Mouse (Mus musculus) lung, embryonic 16.5 days (tissue): ENCODE results near the gene Adat3. TPM values are rescaled to one million over a fixed set of nuclear protein-coding genes. Genes with fewer than 3 reads are reported as not detected.

Source experiments
- ATAC-seq: fragments of 200-750 bp; cut with Nextera tagmentation; 2 replicates; pipeline ENCODE4 v1.8.0; 2017; ENCODE audit warnings: low read depth, mild to moderate bottlenecking, moderate library complexity
- H3K27ac ChIP-seq: fragments of 300-500 bp; sonication (generic); 2 replicates; pipeline ENCODE4 v1.5.1; 2014; ENCODE audit warnings: mild to moderate bottlenecking, control low read depth, low read length
- H3K27me3 ChIP-seq: fragments of 300-500 bp; sonication (generic); 2 replicates; pipeline ENCODE4 v1.6.1; 2014; ENCODE audit warnings: low read depth, low read length, mixed read lengths; ENCODE audit not compliant: control insufficient read depth, insufficient read depth
- H3K36me3 ChIP-seq: fragments of 300-500 bp; sonication (generic); 2 replicates; pipeline ENCODE4 v1.6.1; 2014; ENCODE audit warnings: low read length; ENCODE audit not compliant: control insufficient read depth, insufficient read depth
- H3K4me1 ChIP-seq: fragments of 300-500 bp; sonication (generic); replicated peaks from 2 replicates; pipeline ENCODE4 v1.6.1; 2014; ENCODE audit warnings: low read length, mixed read lengths; ENCODE audit not compliant: control insufficient read depth, insufficient read depth
- H3K4me2 ChIP-seq: fragments of 300-500 bp; sonication (generic); 2 replicates; pipeline ENCODE4 v1.6.1; 2014; ENCODE audit warnings: low read depth, low read length, control low read depth
- H3K4me3 ChIP-seq: fragments of 300-500 bp; sonication (generic); 2 replicates; pipeline ENCODE4 v1.5.1; 2014; ENCODE audit warnings: mild to moderate bottlenecking, low read length, control low read depth
- H3K9ac ChIP-seq: fragments of 300-500 bp; sonication (generic); 2 replicates; pipeline ENCODE4 v1.6.1; 2014; ENCODE audit warnings: low read length, control low read depth
- H3K9me3 ChIP-seq: fragments of 300-500 bp; sonication (generic); 2 replicates; pipeline ENCODE4 v1.6.1; 2016; ENCODE audit warnings: low read length; ENCODE audit not compliant: control insufficient read depth
- WGBS: fragments of 180-500 bp; shearing (Covaris S2); extraction: QIAGEN DNeasy Blood & Tissue Kit; methylation state at CpG from one replicate; pipeline ENCODE4 v1.1.7; 2014; 5-methylcytosine and 5-hydroxymethylcytosine counted together
- polyA plus RNA-seq: library from polyadenylated mRNA; unstranded; fragments of >200 nt; fragmentation: Nextera tagmentation; extraction: Ambion mirVana; gene quantifications from 2 replicates; pipeline ENCODE4 v1.2.1, GENCODE M21; 2015

The Adat3 gene
- polyA plus RNA-seq, 1 experiment from 2014 or later, result 7.1 TPM

DNA sequence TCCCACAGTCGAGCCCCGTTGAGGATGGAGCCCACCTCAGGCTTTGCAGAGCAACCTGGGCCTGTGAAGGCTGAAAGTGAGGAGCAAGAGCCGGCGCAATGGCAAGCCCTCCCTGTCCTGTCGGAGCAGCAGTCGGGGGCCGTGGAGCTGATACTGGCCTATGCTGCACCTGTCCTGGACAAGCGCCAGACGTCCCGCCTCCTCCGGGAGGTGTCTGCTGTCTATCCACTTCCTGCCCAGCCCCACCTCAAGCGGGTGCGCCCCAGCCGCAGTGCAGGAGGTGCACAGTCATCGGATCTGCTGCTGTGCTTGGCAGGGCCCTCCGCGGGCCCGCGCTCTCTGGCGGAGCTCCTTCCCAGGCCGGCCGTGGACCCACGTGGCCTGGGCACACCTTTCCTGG, 3.6 kb downstream of the Adat3 start:
- H3K36me3 ChIP-seq, result peaks cover 24% of the 10 kb centered on the region
- 82% methylated on average over 23 of the region's 23 CpGs for WGBS
- no peak overlapping the region for H3K9ac ChIP-seq
- peaks cover 15% of the 10 kb centered on the region for H3K4me1 ChIP-seq
- no peak for ATAC-seq
- H3K9me3 ChIP-seq, result no peaks in the 10 kb centered on the region
- no peak overlapping the region for H3K4me2 ChIP-seq
- H3K4me3 ChIP-seq, result no peak overlapping the region
- H3K27ac ChIP-seq, result no peak overlapping the region
- H3K27me3 ChIP-seq, result no peaks in the 10 kb centered on the region

DNA sequence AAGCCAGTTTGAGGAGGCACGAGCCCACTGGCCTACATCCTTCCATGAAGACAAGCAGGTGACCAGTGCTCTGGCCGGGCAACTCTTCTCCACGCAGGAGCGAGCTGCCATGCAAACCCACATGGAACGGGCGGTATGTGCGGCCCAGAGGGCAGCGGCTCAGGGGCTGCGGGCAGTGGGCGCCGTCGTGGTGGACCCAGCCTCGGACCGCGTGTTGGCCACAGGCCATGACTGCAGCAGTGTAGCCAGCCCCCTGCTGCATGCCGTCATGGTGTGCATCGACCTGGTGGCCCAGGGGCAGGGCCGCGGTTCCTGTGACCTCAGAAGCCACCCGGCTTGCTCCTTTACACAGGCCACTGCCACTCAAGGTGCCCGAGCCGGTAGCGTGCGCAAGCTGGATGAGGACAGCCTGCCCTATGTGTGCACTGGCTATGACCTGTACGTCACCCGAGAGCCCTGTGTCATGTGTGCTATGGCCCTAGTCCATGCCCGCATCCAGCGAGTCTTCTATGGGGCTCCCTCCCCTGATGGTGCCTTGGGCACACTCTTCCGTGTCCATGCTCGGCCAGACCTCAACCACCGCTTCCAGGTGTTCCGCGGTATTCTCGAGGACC, 4.2 kb downstream of the Adat3 start:
- Histone ChIP-seq H3K4me3 (no peak overlapping the region), H3K36me3 (peaks cover 24% of the 10 kb centered on the region), H3K4me2 (no peak overlapping the region), H3K4me1 (peaks cover 15% of the 10 kb centered on the region), H3K27me3 (no peaks in the 10 kb centered on the region), H3K9me3 (no peaks in the 10 kb centered on the region), H3K9ac (no peak overlapping the region), H3K27ac (no peak overlapping the region)
- 92% methylated on average over 34 of the region's 34 CpGs for WGBS
- ATAC-seq, result no peak

DNA sequence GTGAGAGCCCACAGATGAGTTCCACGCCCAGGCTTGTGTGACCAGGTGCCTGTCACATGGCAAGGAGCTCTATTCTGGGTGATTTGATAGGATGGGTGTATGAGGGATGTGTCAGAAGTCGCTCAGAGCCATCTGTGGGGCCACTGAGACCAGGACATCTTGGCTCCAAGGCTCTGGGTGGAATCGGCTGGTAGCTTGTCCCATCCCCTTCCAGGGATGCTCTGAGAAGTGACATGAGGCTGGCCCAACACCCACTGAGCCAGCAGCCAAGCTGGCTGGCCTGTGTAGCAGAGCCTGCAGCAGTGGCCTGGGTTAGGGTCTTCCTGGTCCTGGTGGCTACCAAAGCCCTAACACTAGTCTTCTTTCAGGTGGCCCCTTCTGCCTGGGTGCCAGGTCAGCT, 5.8 kb downstream of the Adat3 start:
- ATAC-seq, result no peak
- Histone ChIP-seq H3K4me3 (no peak overlapping the region), H3K9ac (no peak overlapping the region), H3K4me1 (peaks cover 9% of the 10 kb centered on the region), H3K9me3 (no peaks in the 10 kb centered on the region), H3K27ac (no peak overlapping the region), H3K27me3 (no peaks in the 10 kb centered on the region), H3K36me3 (peaks cover 27% of the 10 kb centered on the region), H3K4me2 (no peak overlapping the region)
- WGBS, result 79% methylated on average over 3 of the region's 3 CpGs

DNA sequence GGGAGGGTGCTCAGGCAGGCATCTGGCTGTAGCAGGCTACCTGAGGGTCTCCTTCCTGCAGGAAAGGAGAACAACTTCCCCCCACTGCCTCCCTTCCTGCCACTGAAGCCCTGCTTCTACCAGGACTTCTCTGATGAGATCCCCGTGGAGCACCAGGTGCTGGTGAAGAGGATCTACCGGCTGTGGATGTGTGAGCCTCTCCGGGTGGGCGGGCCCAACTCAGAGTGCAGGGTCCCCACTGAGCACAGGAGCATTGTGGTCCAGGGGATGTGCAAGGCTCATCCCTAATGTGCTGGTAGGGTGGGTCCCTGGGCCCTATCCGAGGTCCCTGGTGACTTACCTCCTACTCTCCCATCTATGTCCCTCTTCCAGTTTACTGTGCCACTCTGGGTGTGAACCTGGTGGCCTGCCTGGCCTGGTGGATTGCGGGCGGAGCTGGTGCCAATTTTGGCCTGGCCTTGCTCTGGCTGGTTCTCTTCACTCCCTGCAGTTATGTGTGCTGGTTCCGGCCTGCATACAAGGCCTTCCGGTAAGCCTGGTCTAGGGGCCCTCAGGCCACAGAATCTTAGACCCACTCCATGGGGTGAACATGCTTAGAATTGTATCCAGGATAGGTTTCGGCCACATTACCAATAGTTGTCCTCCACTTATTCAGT, 6.7 kb downstream of the Adat3 start:
- Histone ChIP-seq H3K9me3 (no peaks in the 10 kb centered on the region), H3K4me3 (no peak overlapping the region), H3K4me1 (no peaks in the 10 kb centered on the region), H3K36me3 (peaks cover 33% of the 10 kb centered on the region), H3K9ac (no peak overlapping the region), H3K27me3 (no peaks in the 10 kb centered on the region), H3K4me2 (no peak overlapping the region), H3K27ac (no peak overlapping the region)
- ATAC-seq, result no peak
- WGBS, result 85% methylated on average over 10 of the region's 10 CpGs

DNA sequence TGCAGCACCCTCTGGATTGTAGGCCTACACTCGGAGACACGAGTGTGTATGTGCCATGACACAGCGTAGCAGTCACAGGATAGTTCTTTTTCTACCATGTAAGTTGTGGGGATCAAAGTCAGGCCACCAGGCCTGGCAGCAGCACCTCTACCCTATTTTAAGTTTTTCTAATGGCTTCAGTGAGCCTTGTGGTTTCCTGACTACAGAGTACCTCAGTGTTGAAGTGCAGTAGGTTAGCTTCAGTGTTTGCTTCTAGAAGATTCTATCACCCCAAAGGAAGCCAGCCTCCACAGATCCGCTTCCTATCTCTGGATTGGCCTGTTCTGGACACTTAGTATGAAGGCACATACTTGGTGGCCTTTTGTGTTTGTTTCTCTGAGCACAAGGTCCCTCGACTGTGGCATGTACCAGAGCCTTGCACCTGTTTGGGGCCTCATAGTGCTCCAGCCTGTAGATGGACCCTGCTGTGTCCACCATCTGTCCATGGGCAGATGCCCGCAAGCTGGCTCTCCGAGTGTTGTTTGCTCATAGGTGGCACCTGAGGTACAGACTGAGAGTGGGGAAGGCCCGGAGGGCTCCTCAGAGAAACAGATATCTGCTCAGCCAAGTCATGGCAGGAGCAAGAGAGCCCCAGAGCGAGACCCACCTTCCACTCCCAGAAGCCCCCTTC, 7.6 kb downstream of the Adat3 start:
- no peak overlapping the region for H3K9ac ChIP-seq
- no peak overlapping the region for H3K4me3 ChIP-seq
- ATAC-seq, result no peak
- H3K9me3 ChIP-seq, result no peaks in the 10 kb centered on the region
- no peaks in the 10 kb centered on the region for H3K4me1 ChIP-seq
- no peak overlapping the region for H3K27ac ChIP-seq
- WGBS, result 89% methylated on average over 9 of the region's 9 CpGs
- no peaks in the 10 kb centered on the region for H3K27me3 ChIP-seq
- H3K4me2 ChIP-seq, result no peak overlapping the region
- peaks cover 40% of the 10 kb centered on the region for H3K36me3 ChIP-seq

DNA sequence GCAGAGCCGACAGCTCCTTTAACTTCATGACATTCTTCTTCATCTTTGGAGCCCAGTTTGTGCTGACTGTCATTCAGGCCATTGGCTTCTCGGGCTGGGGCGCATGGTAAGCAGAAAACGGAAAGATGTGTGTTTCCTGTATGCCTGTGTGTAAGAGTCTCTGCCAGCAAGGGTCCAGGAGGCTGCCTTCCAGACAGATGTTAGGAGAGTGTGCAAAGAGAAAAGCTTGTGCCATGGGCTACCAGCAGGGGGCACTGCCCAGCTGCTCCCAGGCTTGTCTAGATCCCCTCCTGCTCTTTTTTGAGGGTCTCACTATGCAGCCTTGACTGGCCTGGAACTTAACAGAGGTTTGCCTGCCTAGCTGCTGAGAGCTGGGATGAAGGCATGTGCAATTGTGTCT, 8.3 kb downstream of the Adat3 start:
- ATAC-seq, result peak; percentile 55

DNA sequence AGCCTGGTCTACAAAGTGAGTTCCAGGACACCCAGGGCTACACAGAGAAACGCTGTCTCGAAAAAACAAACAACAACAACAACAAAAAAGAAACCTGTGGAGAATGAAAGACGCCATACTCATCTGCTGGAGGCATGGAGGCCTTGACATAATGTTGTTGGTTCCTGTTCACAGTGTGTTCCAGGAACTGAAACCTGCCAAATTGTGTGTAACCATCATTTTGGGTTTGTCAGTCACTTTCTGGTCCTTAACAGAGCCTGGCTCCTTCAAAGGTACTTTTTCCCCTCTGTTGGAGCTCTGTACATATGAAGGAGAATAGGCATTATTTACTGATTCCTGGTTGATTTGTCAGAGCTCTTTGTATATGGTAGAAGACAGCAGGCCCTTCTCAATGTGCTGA, 9.2 kb downstream of the Adat3 start:
- H3K36me3 ChIP-seq, result peaks cover 36% of the 10 kb centered on the region
- ATAC-seq, result no peak
- 91% methylated on average over 3 of the region's 3 CpGs for WGBS

More for the DNA sequence above, 8.3 kb downstream of the Adat3 start:
- WGBS, result 48% methylated on average over 4 of the region's 4 CpGs
- Histone ChIP-seq H3K4me3 (no peak overlapping the region), H3K9ac (no peak overlapping the region), H3K27me3 (no peaks in the 10 kb centered on the region), H3K27ac (no peak overlapping the region), H3K4me1 (no peaks in the 10 kb centered on the region), H3K9me3 (no peaks in the 10 kb centered on the region), H3K36me3 (peaks cover 43% of the 10 kb centered on the region), H3K4me2 (no peak overlapping the region)

DNA sequence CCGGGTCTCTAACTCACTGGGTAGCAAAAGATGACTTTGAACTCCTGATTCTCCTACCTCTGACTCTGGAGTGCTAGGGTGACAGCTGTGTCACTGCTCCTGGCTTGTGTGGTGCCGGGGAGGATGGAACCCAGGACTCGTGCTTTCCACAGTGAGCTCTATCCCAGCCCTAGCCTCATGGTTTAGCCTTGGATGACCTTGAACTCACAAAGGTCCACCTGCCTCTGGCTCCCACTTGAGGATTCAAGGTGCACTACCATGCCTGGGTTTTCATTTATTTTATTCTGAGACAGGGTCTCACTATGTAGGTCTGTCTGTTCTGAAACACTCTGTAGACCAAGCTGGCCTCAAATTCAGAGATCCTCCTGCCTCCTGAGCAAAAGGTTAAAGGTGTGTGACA, 11.1 kb downstream of the Adat3 start:
- H3K27ac ChIP-seq, result no peak overlapping the region
- H3K27me3 ChIP-seq, result no peaks in the 10 kb centered on the region
- H3K4me1 ChIP-seq, result no peaks in the 10 kb centered on the region
- H3K9me3 ChIP-seq, result no peaks in the 10 kb centered on the region
- H3K36me3 ChIP-seq, result peaks cover 22% of the 10 kb centered on the region
- no peak for ATAC-seq
- H3K9ac ChIP-seq, result no peak overlapping the region
- no peak overlapping the region for H3K4me2 ChIP-seq
- H3K4me3 ChIP-seq, result no peak overlapping the region
- 80% methylated on average over 3 of the region's 3 CpGs for WGBS

More for the DNA sequence above, 9.2 kb downstream of the Adat3 start:
- Histone ChIP-seq H3K4me1 (no peaks in the 10 kb centered on the region), H3K4me3 (no peak overlapping the region), H3K27me3 (no peaks in the 10 kb centered on the region), H3K9ac (no peak overlapping the region), H3K27ac (no peak overlapping the region), H3K4me2 (no peak overlapping the region), H3K9me3 (no peaks in the 10 kb centered on the region)

DNA sequence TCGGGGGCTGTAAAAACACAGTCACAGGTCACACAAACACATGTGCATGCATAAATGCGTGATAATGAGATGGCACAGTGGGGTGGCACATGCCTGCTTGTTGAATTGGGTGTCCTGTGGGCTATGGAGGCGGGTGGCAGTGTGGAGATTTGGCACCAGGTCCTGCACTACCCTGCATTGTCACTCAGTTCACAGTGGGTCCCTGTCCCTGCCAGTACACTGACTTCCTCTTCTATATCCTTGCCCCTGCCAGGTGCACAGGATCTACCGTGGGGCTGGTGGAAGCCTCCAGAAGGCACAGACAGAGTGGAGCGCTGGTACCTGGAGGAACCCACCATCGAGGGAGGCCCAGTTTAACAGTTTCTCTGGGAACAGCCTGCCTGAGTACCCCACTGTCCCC, 11.7 kb downstream of the Adat3 start:
- peaks cover 19% of the 10 kb centered on the region for H3K36me3 ChIP-seq
- no peak overlapping the region for H3K27ac ChIP-seq
- H3K9me3 ChIP-seq, result no peaks in the 10 kb centered on the region
- H3K4me3 ChIP-seq, result no peak overlapping the region
- 83% methylated on average over 6 of the region's 6 CpGs for WGBS
- H3K9ac ChIP-seq, result no peak overlapping the region
- H3K4me1 ChIP-seq, result no peaks in the 10 kb centered on the region
- H3K27me3 ChIP-seq, result no peaks in the 10 kb centered on the region
- H3K4me2 ChIP-seq, result no peak overlapping the region
- no peak for ATAC-seq
